Mouse (Mus musculus): ENCODE data around the gene 1700025G04Rik.

DNA sequence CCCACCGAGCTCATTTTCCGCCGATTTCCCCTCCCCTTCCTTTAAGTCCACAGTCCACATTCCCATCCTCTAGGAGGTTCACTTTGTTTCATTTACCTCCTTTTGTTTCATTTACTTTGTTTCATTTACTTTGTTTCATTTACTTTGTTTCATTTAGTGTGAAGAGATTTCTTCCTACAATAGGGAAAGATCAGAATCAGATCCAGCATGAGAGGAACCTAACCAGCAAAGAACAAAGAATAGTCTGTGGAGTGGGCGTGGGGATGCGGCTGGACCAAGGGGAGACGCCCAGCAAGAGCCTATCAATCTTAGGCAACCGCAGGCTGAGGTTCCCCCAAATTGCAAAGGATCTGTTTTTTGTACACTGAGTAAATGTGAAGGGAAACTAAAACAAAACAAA lies 20.2 kb downstream of the 1700025G04Rik start:
- TF ChIP-seq EP300 (optimal IDR thresholded peaks at IDR 0.05) (no peak), CTCF (IDR thresholded peaks at IDR 0.05; ENCODE audit: low read depth) (no peak)
